Mouse (Mus musculus) lung, postnatal 0 days (tissue): ENCODE measurements around the gene Rras. TPM values are rescaled to one million over a fixed set of nuclear protein-coding genes. Genes with fewer than 3 reads are reported as not detected.

Source experiments
- ATAC-seq: fragments of 200-750 bp; cut with Nextera tagmentation; 2 replicates; pipeline ENCODE4 v1.8.0; 2017; ENCODE audit warnings: moderate library complexity
- DNase-seq: peaks from one replicate; pipeline ENCODE4 v3.0.0-alpha.2; 2016; ENCODE audit warnings: low spot score
- H3K27ac ChIP-seq: fragments of 300-500 bp; sonication (generic); 2 replicates; pipeline ENCODE4 v1.5.1; 2014; ENCODE audit warnings: antibody characterized with exemption, mild to moderate bottlenecking, low read length, mixed read lengths
- H3K27me3 ChIP-seq: fragments of 300-500 bp; sonication (generic); replicated peaks from 2 replicates; pipeline ENCODE4 v1.6.1; 2014; ENCODE audit warnings: low read length, mixed read lengths; ENCODE audit not compliant: insufficient read depth
- H3K36me3 ChIP-seq: fragments of 300-500 bp; sonication (generic); 2 replicates; pipeline ENCODE4 v1.6.1; 2014; ENCODE audit warnings: low read length, mixed read lengths; ENCODE audit not compliant: insufficient read depth
- H3K4me1 ChIP-seq: fragments of 300-500 bp; sonication (generic); 2 replicates; pipeline ENCODE4 v1.6.1; 2014; ENCODE audit warnings: antibody characterized with exemption, low read depth, low read length, mixed read lengths; ENCODE audit not compliant: insufficient read depth
- H3K4me2 ChIP-seq: fragments of 300-500 bp; sonication (generic); replicated peaks from 2 replicates; pipeline ENCODE4 v1.6.1; 2014; ENCODE audit warnings: low read depth, mild to moderate bottlenecking, low read length, moderate library complexity, mixed read lengths
- H3K4me3 ChIP-seq: fragments of 300-500 bp; sonication (generic); 2 replicates; pipeline ENCODE4 v1.5.1; 2014; ENCODE audit warnings: low read depth, low read length
- H3K9ac ChIP-seq: fragments of 300-500 bp; sonication (generic); replicated peaks from 2 replicates; pipeline ENCODE4 v1.6.1; 2014; ENCODE audit warnings: low read depth, mild to moderate bottlenecking
- H3K9me3 ChIP-seq: fragments of 300-500 bp; sonication (generic); 2 replicates; pipeline ENCODE4 v1.6.1; 2016; ENCODE audit warnings: low read length, mixed read lengths
- CTCF ChIP-seq: IDR thresholded peaks from 2 replicates; pipeline ENCODE4 v1.5.1; 2016; ENCODE audit warnings: antibody characterized with exemption, mild to moderate bottlenecking
- EP300 ChIP-seq: IDR thresholded peaks from 2 replicates; pipeline ENCODE4 v1.6.1; 2016; ENCODE audit warnings: antibody characterized with exemption, mild to moderate bottlenecking, control low read depth
- WGBS: fragments of 180-500 bp; shearing (Covaris S2); extraction: QIAGEN DNeasy Blood & Tissue Kit; methylation state at CpG from one replicate; pipeline ENCODE4 v1.1.7; 2014; 5-methylcytosine and 5-hydroxymethylcytosine counted together
- microRNA-seq: library from miRNA; unstranded; fragments of <30 nt; microRNA quantifications from one replicate; pipeline ENCODE4, GENCODE M21; 2016
- polyA plus RNA-seq: library from polyadenylated mRNA; unstranded; fragments of >200 nt; fragmentation: Nextera tagmentation; extraction: Ambion mirVana; gene quantifications from 2 replicates; pipeline ENCODE4 v1.2.1, GENCODE M21; 2015

Gene Rras
- polyA plus RNA-seq, 1 experiment from 2014 or later, result 160 TPM

DNA sequence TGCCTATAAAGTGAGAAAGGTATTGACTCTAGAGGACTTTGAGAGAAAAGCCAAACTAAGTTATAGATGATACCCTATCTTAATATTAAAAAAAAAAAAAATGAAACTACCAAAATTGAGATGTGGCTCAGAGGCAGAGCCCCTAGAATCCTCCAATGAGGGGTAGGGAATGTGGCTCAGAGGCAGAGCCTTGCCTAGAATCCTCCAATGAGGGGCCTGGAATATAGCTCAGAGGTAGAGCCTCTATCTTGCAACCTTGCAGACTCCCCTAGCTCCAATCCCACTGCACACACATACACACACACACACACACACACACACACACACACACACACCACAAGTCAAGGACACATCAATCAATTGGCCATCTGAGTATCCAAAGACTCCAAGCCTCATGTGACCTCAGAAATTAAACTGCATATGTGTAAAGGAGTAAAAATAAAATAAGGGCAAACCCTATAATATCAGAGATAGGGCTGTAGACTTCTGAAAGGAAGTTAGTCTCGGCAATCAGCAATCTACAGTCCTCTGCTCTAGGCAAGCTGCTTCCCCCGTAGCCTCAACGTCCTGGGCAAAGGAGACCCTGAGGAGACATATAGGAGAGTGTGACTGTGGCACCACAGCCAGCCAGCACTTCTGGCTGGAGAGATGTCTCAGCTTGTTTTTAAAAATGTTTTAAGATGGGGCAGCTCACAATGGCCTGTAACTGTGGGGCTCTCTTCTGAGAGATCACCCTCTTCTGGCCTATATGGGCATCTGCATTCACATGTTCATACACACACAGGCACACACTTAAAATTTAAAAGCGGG is 49.6 kb downstream of the Rras start:
- no peaks in the 10 kb centered on the region for H3K27me3 ChIP-seq

DNA sequence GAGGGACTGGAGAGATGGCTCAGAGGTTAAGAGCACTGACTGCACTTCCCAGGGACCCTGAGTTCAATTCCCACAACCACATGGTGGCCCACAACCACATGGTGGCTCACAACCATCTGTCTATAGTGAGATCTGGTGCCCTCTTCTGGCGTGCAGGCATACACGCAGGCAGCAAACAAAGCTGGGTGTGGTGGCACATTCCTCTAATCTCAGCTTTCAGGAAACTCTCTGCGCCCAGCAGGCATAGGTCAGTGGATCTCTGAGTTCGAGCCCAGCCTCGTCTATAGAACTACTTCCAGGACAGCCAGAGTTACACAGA is 50.2 kb downstream of the Rras start:
- Histone ChIP-seq H3K4me3 (no peak overlapping the region), H3K9ac (no peak overlapping the region), H3K4me2 (no peak overlapping the region), H3K4me1 (no peaks in the 10 kb centered on the region), H3K9me3 (no peaks in the 10 kb centered on the region), H3K27ac (no peak overlapping the region), H3K36me3 (no peaks in the 10 kb centered on the region; the same call in 1 of the 2 replicates), H3K27me3 (no peaks in the 10 kb centered on the region)
- peak; percentile 70 for ATAC-seq
- peak; percentile 74 for DNase-seq
- 15% methylated on average over 5 of the region's 5 CpGs for WGBS
- TF ChIP-seq CTCF (peak; percentile 90), EP300 (no peak)

More for the DNA sequence above, 49.6 kb downstream of the Rras start:
- no peak overlapping the region for H3K9ac ChIP-seq
- DNase-seq, result no peak
- no peak overlapping the region for H3K27ac ChIP-seq
- no peak overlapping the region for H3K4me2 ChIP-seq
- no peak overlapping the region for H3K4me3 ChIP-seq
- no peak for TF ChIP-seq EP300
- TF ChIP-seq CTCF, result no peak
- peak; percentile 41 for ATAC-seq
- H3K4me1 ChIP-seq, result no peaks in the 10 kb centered on the region
- no peaks in the 10 kb centered on the region for H3K9me3 ChIP-seq
- 77% methylated on average over 4 of the region's 4 CpGs for WGBS
- no peaks in the 10 kb centered on the region; the same call in 1 of the 2 replicates for H3K36me3 ChIP-seq

DNA sequence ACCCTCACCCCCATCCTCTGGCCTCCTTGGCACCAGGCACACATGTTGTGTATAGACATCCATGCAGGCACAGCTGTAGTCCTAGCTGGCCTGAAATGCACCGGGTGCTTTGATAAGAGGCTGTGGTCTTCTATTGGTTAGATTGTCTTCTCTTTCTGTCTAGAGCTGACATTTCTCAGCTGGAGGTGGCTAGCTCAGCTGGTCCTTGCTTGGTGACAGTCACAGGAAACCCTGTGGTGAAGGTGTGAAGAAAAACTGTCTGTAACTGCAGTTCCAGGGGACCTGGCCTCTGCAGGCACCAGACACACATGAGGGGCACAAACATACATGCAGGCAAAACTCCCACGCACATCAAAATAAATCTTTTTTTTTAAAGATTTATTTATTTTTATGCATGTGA is 51.9 kb downstream of the Rras start:
- no peaks in the 10 kb centered on the region for H3K27me3 ChIP-seq
- no peaks in the 10 kb centered on the region for H3K9me3 ChIP-seq
- ATAC-seq, result no peak
- DNase-seq, result no peak
- TF ChIP-seq CTCF (no peak), EP300 (no peak)
- no peaks in the 10 kb centered on the region; the same call in 1 of the 2 replicates for H3K36me3 ChIP-seq
- no peaks in the 10 kb centered on the region for H3K4me1 ChIP-seq
- no peak overlapping the region for H3K27ac ChIP-seq
- no peak overlapping the region for H3K4me2 ChIP-seq
- no peak overlapping the region for H3K4me3 ChIP-seq
- H3K9ac ChIP-seq, result no peak overlapping the region
- WGBS, result 84% methylated on average over 2 of the region's 2 CpGs

Small RNA genes lying within 50 kb of the gene (microRNA-seq; reads per million reads assigned to microRNA genes)
- gene Mir7054, result not detected

Other genes with a start within 250 kb of the Rras start
- gene Nup62, start 201.9 kb upstream of the Rras start, polyA plus RNA-seq, result 22.7 and 23.8 TPM in 2 replicates
- gene Il4i1, start 201.6 kb upstream of the Rras start, polyA plus RNA-seq, result 1.9 and 2.3 TPM in 2 replicates
- gene Atf5, start 201.3 kb upstream of the Rras start, polyA plus RNA-seq, result 6.0 and 6.1 TPM in 2 replicates
- gene Akt1s1, start 169.0 kb upstream of the Rras start, polyA plus RNA-seq, result 84.0 and 89.4 TPM in 2 replicates
- 73.2 and 84.0 TPM in 2 replicates for gene Tbc1d17, start 168.9 kb upstream of the Rras start, polyA plus RNA-seq
- gene Pnkp, start 160.8 kb upstream of the Rras start, polyA plus RNA-seq, result 39.7 and 41.3 TPM in 2 replicates
- gene Ptov1, start 148.2 kb upstream of the Rras start, polyA plus RNA-seq, result 276 and 288 TPM in 2 replicates
- 54.2 and 62.5 TPM in 2 replicates for gene Med25, start 125.2 kb upstream of the Rras start, polyA plus RNA-seq
- 15.1 and 18.3 TPM in 2 replicates for gene Fuz, start 121.9 kb upstream of the Rras start, polyA plus RNA-seq
- 36.1 and 39.4 TPM in 2 replicates for gene Ap2a1, start 88.5 kb upstream of the Rras start, polyA plus RNA-seq
- 0.44 and 0.57 TPM in 2 replicates for gene Tsks, start 74.8 kb upstream of the Rras start, polyA plus RNA-seq
- 5.4 and 5.6 TPM in 2 replicates for gene Cpt1c, start 43.1 kb upstream of the Rras start, polyA plus RNA-seq
- 146 and 159 TPM in 2 replicates for gene Prmt1, start 31.4 kb upstream of the Rras start, polyA plus RNA-seq
- 90.4 and 96.5 TPM in 2 replicates for gene Irf3, start 20.3 kb upstream of the Rras start, polyA plus RNA-seq
- 29.0 and 33.2 TPM in 2 replicates for gene Bcl2l12, start 19.2 kb upstream of the Rras start, polyA plus RNA-seq
- gene Scaf1, start 1.6 kb upstream of the Rras start, polyA plus RNA-seq, result 18.1 and 20.5 TPM in 2 replicates
- 6.4 and 6.7 TPM in 2 replicates for gene Prr12, start 34.9 kb downstream of the Rras start, polyA plus RNA-seq
- 54.6 and 62.8 TPM in 2 replicates for gene Nosip, start 44.5 kb downstream of the Rras start, polyA plus RNA-seq
- 36.8 and 40.8 TPM in 2 replicates for gene Prrg2, start 44.7 kb downstream of the Rras start, polyA plus RNA-seq
- 158 and 162 TPM in 2 replicates for gene Rcn3, start 74.3 kb downstream of the Rras start, polyA plus RNA-seq
- gene Fcgrt, start 85.9 kb downstream of the Rras start, polyA plus RNA-seq, result 138 and 143 TPM in 2 replicates
- 972 and 1,016 TPM in 2 replicates for gene Rps11, start 106.5 kb downstream of the Rras start, polyA plus RNA-seq
- gene Rpl13a, start 110.8 kb downstream of the Rras start, polyA plus RNA-seq, result 1,107 and 1,148 TPM in 2 replicates
- gene Gm45713, start 118.3 kb downstream of the Rras start, polyA plus RNA-seq, result 0.62 and 0.96 TPM in 2 replicates
- gene Flt3l, start 118.5 kb downstream of the Rras start, polyA plus RNA-seq, result 5.1 and 6.1 TPM in 2 replicates
- 51.7 and 58.4 TPM in 2 replicates for gene Pih1d1, start 136.3 kb downstream of the Rras start, polyA plus RNA-seq
- 26.7 and 26.8 TPM in 2 replicates for gene Aldh16a1, start 136.6 kb downstream of the Rras start, polyA plus RNA-seq
- gene Slc17a7, start 146.0 kb downstream of the Rras start, polyA plus RNA-seq, result 0.56 and 0.65 TPM in 2 replicates
- gene Gfy, start 161.6 kb downstream of the Rras start, polyA plus RNA-seq, result not detected in 2 replicates
- gene Pth2, start 163.0 kb downstream of the Rras start, polyA plus RNA-seq, result not detected in 2 replicates
- gene Ccdc155, start 186.9 kb downstream of the Rras start, polyA plus RNA-seq, result 2.7 and 3.3 TPM in 2 replicates
- 0.93 and 1.1 TPM in 2 replicates for gene Dkkl1, start 194.2 kb downstream of the Rras start, polyA plus RNA-seq
- 46.5 and 52.3 TPM in 2 replicates for gene Tead2, start 197.8 kb downstream of the Rras start, polyA plus RNA-seq
- 9.1 and 9.8 TPM in 2 replicates for gene Cd37, start 221.2 kb downstream of the Rras start, polyA plus RNA-seq
- not detected in 2 replicates for gene Slc6a16, start 223.1 kb downstream of the Rras start, polyA plus RNA-seq